In genomic region chr5:118594470-118595236, GRCm38 (mm10) we compare ENCODE assay signal across 7 mouse cellular contexts. TPM values are rescaled to one million over a fixed set of nuclear protein-coding genes. Genes with fewer than 3 reads are reported as not detected.
A peak's percentile ranks its signal among the peaks of the same experiment; 100 is the strongest.
DNase-seq lines count a peak whose midpoint lies in the region; ATAC-seq and TF ChIP-seq lines count a peak whose summit lies in the region.

No protein-coding gene starts in this region.

- TF ChIP-seq CTCF in testis, adult 2 months (IDR thresholded peaks at IDR 0.05; ENCODE audit: control insufficient read depth, insufficient read depth, insufficient replicate concordance, low read depth, low read length): peak; percentile 9; the same call in 1 of the 2 replicates

- DNase-seq in testis, postnatal 14 days (ENCODE audit: low spot score): no peak
- peak; percentile 77 for DNase-seq in ZHBTc4 (ENCODE audit: low read depth, low spot score)
- DNase-seq in cerebellum, postnatal 25 days: peak; percentile 66 to 77
- DNase-seq in heart, postnatal 10 days: peak; percentile 77 to 87
- DNase-seq in left cerebral cortex, postnatal 10 days (ENCODE audit: extremely low spot score in 1 of 2, low spot score in 2 of 2): peak; percentile 42 to 51

- no peak for TF ChIP-seq POLR2A in testis, adult 2 months (IDR thresholded peaks at IDR 0.05; ENCODE audit: control insufficient read depth, low read depth, low read length)

- H3K4me1 ChIP-seq in testis, adult 2 months (ENCODE audit: control insufficient read depth, insufficient read depth, low read length): no peaks in the 10 kb centered on the region; the same call in 1 of the 2 replicates

- H3K27ac ChIP-seq in testis, adult 2 months (ENCODE audit: control insufficient read depth, insufficient read depth, low read depth, low read length): no peak overlapping the region

- ATAC-seq in neutrophil, adult 5-6 weeks (ENCODE audit: extremely low read depth, insufficient number of reproducible peaks, low FRiP score, poor library complexity, severe bottlenecking): peak; percentile 74

- intact Hi-C loops in heart, postnatal 10 days (cut with DNase I): loop anchor here (1.0 to 2.0 kb wide), 4 partner anchors 60 to 264 kb away; no protein-coding TSS in a partner anchor
- intact Hi-C loops in left cerebral cortex, postnatal 10 days (cut with DNase I): loop anchor here (5.0 to 10.0 kb wide), 2 partner anchors 63 to 120 kb away; no protein-coding TSS in a partner anchor

- no peaks in the 10 kb centered on the region for H3K36me3 ChIP-seq in testis, adult 2 months (ENCODE audit: control insufficient read depth, insufficient read depth, low read length)

- H3K4me3 ChIP-seq in testis, adult 2 months (ENCODE audit: control insufficient read depth, low read depth, low read length): no peak overlapping the region

- no peaks in the 10 kb centered on the region for H3K27me3 ChIP-seq in testis, adult 2 months (ENCODE audit: control insufficient read depth, insufficient read depth, low read length)

RNA-seq across cellular contexts. Expression of gene Med13l, which starts 34.2 kb away (rescaled TPM):
- polyA plus RNA-seq in testis, adult 2 months (2012; rRNA removed): 7.3 and 7.4 TPM in 2 replicates
- 10 to 100 TPM; 33.8 to 41.6 TPM for total RNA-seq in heart, postnatal 10 days (2021)
- total RNA-seq in left cerebral cortex, postnatal 10 days (2021): 10 to 100 TPM; 72.0 to 76.1 TPM
- 78.6 and 91.4 TPM in 2 replicates for total RNA-seq in neutrophil, adult 5-6 weeks (2017)
